Mouse (Mus musculus) intestine, embryonic 15.5 days (tissue): ENCODE data around the gene Cysltr2. TPM values are rescaled to one million over a fixed set of nuclear protein-coding genes. Genes with fewer than 3 reads are reported as not detected.

Source experiments
- ATAC-seq: fragments of 200-750 bp; cut with Nextera tagmentation; 2 replicates; pipeline ENCODE4 v1.8.0; 2017; ENCODE audit warnings: moderate TSS enrichment, moderate library complexity
- H3K27ac ChIP-seq: fragments of 300-500 bp; sonication (generic); 2 replicates; pipeline ENCODE4 v1.5.1; 2015; ENCODE audit warnings: mild to moderate bottlenecking, inconsistent platforms
- H3K27me3 ChIP-seq: fragments of 300-500 bp; sonication (generic); replicated peaks from 2 replicates; pipeline ENCODE4 v1.6.1; 2015; ENCODE audit warnings: inconsistent platforms
- H3K36me3 ChIP-seq: fragments of 300-500 bp; sonication (generic); 2 replicates; pipeline ENCODE4 v1.6.1; 2015; ENCODE audit warnings: inconsistent platforms
- H3K4me1 ChIP-seq: fragments of 300-500 bp; sonication (generic); replicated peaks from 2 replicates; pipeline ENCODE4 v1.6.1; 2015; ENCODE audit warnings: inconsistent platforms
- H3K4me2 ChIP-seq: fragments of 300-500 bp; sonication (generic); replicated peaks from 2 replicates; pipeline ENCODE4 v1.6.1; 2015; ENCODE audit warnings: mild to moderate bottlenecking, inconsistent platforms
- H3K4me3 ChIP-seq: fragments of 300-500 bp; sonication (generic); replicated peaks from 2 replicates; pipeline ENCODE4 v1.5.1; 2015; ENCODE audit warnings: inconsistent platforms
- H3K9ac ChIP-seq: fragments of 300-500 bp; sonication (generic); 2 replicates; pipeline ENCODE4 v1.6.1; 2015; ENCODE audit warnings: inconsistent platforms
- H3K9me3 ChIP-seq: fragments of 300-500 bp; sonication (generic); 2 replicates; pipeline ENCODE4 v1.6.1; 2016; ENCODE audit warnings: inconsistent platforms
- WGBS: fragments of 180-500 bp; shearing (Covaris S2); methylation state at CpG from one replicate; pipeline ENCODE4 v1.1.7; 2015; 5-methylcytosine and 5-hydroxymethylcytosine counted together
- polyA plus RNA-seq: library from polyadenylated mRNA; unstranded; fragments of >200 nt; fragmentation: Nextera tagmentation; extraction: Ambion mirVana; gene quantifications from 2 replicates; pipeline ENCODE4 v1.2.1, GENCODE M21; 2015

Cysltr2 gene
- polyA plus RNA-seq, 1 experiment from 2014 or later = 0.21 TPM

GRCm38 (mm10) chr14:72983456-72983855 lies 65.5 kb downstream of the Cysltr2 start:
- H3K27ac ChIP-seq = no peak overlapping the region
- peak; percentile 85 for ATAC-seq
- WGBS = 4% methylated on average over 11 of the region's 11 CpGs
- no peaks in the 10 kb centered on the region for H3K4me1 ChIP-seq
- H3K36me3 ChIP-seq = no peaks in the 10 kb centered on the region
- H3K9ac ChIP-seq = no peak overlapping the region
- peak overlapping the region; percentile 52 for H3K4me2 ChIP-seq
- H3K9me3 ChIP-seq = no peaks in the 10 kb centered on the region
- 0 out of 2 replicates have a peak overlapping the region, but pooled peaks have one; percentile 3 for H3K4me3 ChIP-seq
- H3K27me3 ChIP-seq = no peaks in the 10 kb centered on the region

DNA sequence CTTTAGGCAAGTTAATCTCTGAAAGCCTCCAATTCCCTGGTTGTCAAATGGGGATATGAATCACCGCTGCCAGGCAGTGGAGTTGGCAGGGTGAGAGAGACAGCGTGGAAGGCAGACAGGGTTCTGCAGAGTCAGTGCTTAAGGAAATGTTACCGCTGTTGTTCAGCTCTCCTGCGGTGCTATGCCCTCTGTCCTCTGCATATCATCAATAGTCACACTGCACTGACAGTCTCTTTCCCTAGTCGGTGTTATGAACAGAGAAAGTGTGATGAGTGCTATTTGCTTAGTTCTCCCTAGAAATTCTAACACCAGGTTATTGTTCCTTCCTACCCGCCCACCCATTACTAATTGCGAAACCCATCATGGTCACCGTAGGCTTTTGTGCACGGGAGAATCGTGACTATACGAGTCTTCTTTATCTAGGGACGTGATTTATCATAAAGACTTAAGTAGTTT lies 65.9 kb downstream of the Cysltr2 start:
- Histone ChIP-seq H3K9me3 (no peaks in the 10 kb centered on the region), H3K36me3 (no peaks in the 10 kb centered on the region), H3K9ac (no peak overlapping the region), H3K4me3 (0 out of 2 replicates have a peak overlapping the region, but pooled peaks have one; percentile 3), H3K4me1 (no peaks in the 10 kb centered on the region), H3K27ac (no peak overlapping the region), H3K4me2 (peak overlapping the region; percentile 52), H3K27me3 (no peaks in the 10 kb centered on the region)
- peak; percentile 65 for ATAC-seq
- 43% methylated on average over 12 of the region's 12 CpGs for WGBS

DNA sequence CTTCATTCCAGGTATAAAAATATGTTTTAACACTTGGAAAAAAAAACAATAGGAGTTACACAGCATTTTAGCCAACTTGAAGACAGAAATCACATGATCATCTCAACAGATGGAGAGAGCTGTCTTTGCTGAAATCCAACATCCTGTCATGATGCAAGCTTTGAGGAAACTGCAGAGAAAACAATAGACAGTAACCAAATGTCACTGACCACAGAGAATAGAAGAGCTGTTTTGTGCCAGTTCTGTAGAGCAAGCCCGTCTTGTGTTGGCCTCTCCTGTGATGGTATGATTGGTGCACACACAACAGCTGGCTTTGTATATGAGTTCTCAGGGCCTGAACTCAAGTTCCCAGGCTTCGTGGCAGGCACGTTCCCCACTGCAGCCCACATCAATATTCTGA lies 68.2 kb downstream of the Cysltr2 start:
- H3K9me3 ChIP-seq = no peaks in the 10 kb centered on the region
- no peak overlapping the region for H3K4me2 ChIP-seq
- no peak overlapping the region for H3K4me3 ChIP-seq
- ATAC-seq = no peak
- no peak overlapping the region for H3K27ac ChIP-seq
- H3K4me1 ChIP-seq = no peaks in the 10 kb centered on the region
- no peaks in the 10 kb centered on the region for H3K27me3 ChIP-seq
- no peak overlapping the region for H3K9ac ChIP-seq
- WGBS = 45% methylated on average over 3 of the region's 3 CpGs
- no peaks in the 10 kb centered on the region for H3K36me3 ChIP-seq

GRCm38 (mm10) chr14:72980106-72980505 lies 68.8 kb downstream of the Cysltr2 start:
- H3K9ac ChIP-seq = no peak overlapping the region
- H3K4me3 ChIP-seq = no peak overlapping the region
- H3K4me1 ChIP-seq = no peaks in the 10 kb centered on the region
- H3K36me3 ChIP-seq = no peaks in the 10 kb centered on the region
- no peak overlapping the region for H3K4me2 ChIP-seq
- no peaks in the 10 kb centered on the region for H3K27me3 ChIP-seq
- no peaks in the 10 kb centered on the region for H3K9me3 ChIP-seq
- ATAC-seq = no peak
- no peak overlapping the region for H3K27ac ChIP-seq
- 94% methylated on average over 26 of the region's 29 CpGs for WGBS

DNA sequence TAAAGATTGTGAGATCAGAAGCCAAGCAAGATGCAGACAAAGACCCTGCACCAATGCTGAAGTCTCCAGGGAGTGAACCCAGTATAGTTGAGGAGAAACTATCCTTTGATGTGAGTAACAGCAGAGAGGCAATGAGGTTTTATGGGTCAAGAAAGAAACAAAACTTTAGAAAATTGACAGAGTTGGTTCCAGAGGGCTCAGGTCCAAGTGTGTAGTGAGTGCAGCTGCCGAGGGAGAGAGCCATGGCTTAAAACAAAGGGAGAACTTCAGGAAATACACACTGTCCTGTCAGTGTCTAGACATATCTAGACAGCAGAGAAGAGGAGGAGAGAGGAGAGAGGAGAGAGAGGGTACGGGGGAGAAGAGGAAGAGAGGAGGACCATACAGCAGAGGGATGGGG lies 72.8 kb downstream of the Cysltr2 start:
- H3K4me3 ChIP-seq = no peak overlapping the region
- no peaks in the 10 kb centered on the region for H3K36me3 ChIP-seq
- no peaks in the 10 kb centered on the region for H3K9me3 ChIP-seq
- no peaks in the 10 kb centered on the region for H3K27me3 ChIP-seq
- H3K4me1 ChIP-seq = no peaks in the 10 kb centered on the region
- no peak for ATAC-seq
- WGBS = 61% methylated on average over 2 of the region's 2 CpGs
- no peak overlapping the region for H3K4me2 ChIP-seq
- no peak overlapping the region for H3K27ac ChIP-seq
- no peak overlapping the region for H3K9ac ChIP-seq

Other genes starting within 250 kb of the Cysltr2 start
- 69.2 and 77.0 TPM in 2 replicates for gene Rcbtb2, start 73.9 kb upstream of the Cysltr2 start, polyA plus RNA-seq
- 12.3 and 15.5 TPM in 2 replicates for gene Lpar6, start 188.8 kb upstream of the Cysltr2 start, polyA plus RNA-seq